Mouse (Mus musculus) retina, postnatal 7 days (tissue): ENCODE data around the gene Pkd1l2.
A peak's percentile ranks its signal among the peaks of the same experiment; 100 is the strongest.

Source experiments
- DNase-seq: peaks from one replicate; pipeline ENCODE4 v3.0.0-alpha.2; 2012; ENCODE audit warnings: low read depth, low spot score

The Pkd1l2 gene

GRCm38 (mm10) chr8:117082399-117082872 is at the start of gene Pkd1l2:
Pkd1l2 (minus strand) TSS chr8:117082449.
- no peak for DNase-seq

GRCm38 (mm10) chr8:117127063-117127462 is 44.8 kb upstream of the Pkd1l2 start:
- DNase-seq: no peak

GRCm38 (mm10) chr8:117126411-117126810 is 44.2 kb upstream of the Pkd1l2 start:
- DNase-seq: no peak

GRCm38 (mm10) chr8:117125854-117126253 is 43.6 kb upstream of the Pkd1l2 start:
- no peak for DNase-seq

GRCm38 (mm10) chr8:117123850-117124633 is 41.8 kb upstream of the Pkd1l2 start:
- DNase-seq: no peak

- no peak for DNase-seq
Measured at GRCm38 (mm10) chr8:117121277-117121676, 39.0 kb upstream of the Pkd1l2 start.

GRCm38 (mm10) chr8:117118409-117118808 is 36.2 kb upstream of the Pkd1l2 start:
- DNase-seq: no peak

- no peak for DNase-seq
Measured at GRCm38 (mm10) chr8:117116534-117116933, 34.3 kb upstream of the Pkd1l2 start.

- DNase-seq: no peak
Measured at GRCm38 (mm10) chr8:117115676-117116446, 33.6 kb upstream of the Pkd1l2 start.

GRCm38 (mm10) chr8:117115094-117115493 is 32.8 kb upstream of the Pkd1l2 start:
- no peak for DNase-seq

GRCm38 (mm10) chr8:117112261-117112660 is 30.0 kb upstream of the Pkd1l2 start:
- no peak for DNase-seq

GRCm38 (mm10) chr8:117111641-117112040 is 29.4 kb upstream of the Pkd1l2 start:
- no peak for DNase-seq

- DNase-seq: no peak
Measured at GRCm38 (mm10) chr8:117109801-117110390, 27.6 kb upstream of the Pkd1l2 start.

- no peak for DNase-seq
Measured at GRCm38 (mm10) chr8:117109018-117109711, 26.9 kb upstream of the Pkd1l2 start.

- DNase-seq: peak; percentile 35
Measured at GRCm38 (mm10) chr8:117107533-117107932, 25.3 kb upstream of the Pkd1l2 start.

GRCm38 (mm10) chr8:117097564-117098191 is 15.4 kb upstream of the Pkd1l2 start:
- DNase-seq: no peak

GRCm38 (mm10) chr8:117097051-117097563 is 14.9 kb upstream of the Pkd1l2 start:
- DNase-seq: no peak

GRCm38 (mm10) chr8:117095647-117096046 is 13.4 kb upstream of the Pkd1l2 start, which contains the start of gene Bco1:
Bco1 (plus strand) TSS chr8:117095854.
- DNase-seq: no peak

GRCm38 (mm10) chr8:117094053-117094452 is 11.8 kb upstream of the Pkd1l2 start:
- DNase-seq: no peak

GRCm38 (mm10) chr8:117089802-117090201 is 7.6 kb upstream of the Pkd1l2 start:
- DNase-seq: no peak

GRCm38 (mm10) chr8:117087036-117087435 is 4.8 kb upstream of the Pkd1l2 start:
- no peak for DNase-seq
